Mouse (Mus musculus): ENCODE results near the gene Vamp8. TPM values are rescaled to one million over a fixed set of nuclear protein-coding genes. Genes with fewer than 3 reads are reported as not detected.
A peak's percentile ranks its signal among the peaks of the same experiment; 100 is the strongest.

Gene Vamp8
- total and polyA plus RNA-seq, 3 experiments: 69.3 to 85.6 (median 78.8) TPM

GRCm38 (mm10) chr6:72410518-72410917 is 20.0 kb upstream of the Vamp8 start:
- Histone ChIP-seq H3K4me1 (ENCODE audit: control insufficient read depth, insufficient read depth, low read length) (peaks cover 3% of the 10 kb centered on the region), H3K79me2 (replicated peaks; ENCODE audit: control insufficient read depth, insufficient read depth, low read length) (no peaks in the 10 kb centered on the region), H3K9ac (ENCODE audit: low read depth, low read length) (no peak overlapping the region), H3K4me3 (no peak overlapping the region), H3K27me3 (ENCODE audit: control insufficient read depth, insufficient read depth, low read length) (no peaks in the 10 kb centered on the region), H3K27ac (no peak overlapping the region), H3K36me3 (ENCODE audit: control insufficient read depth, insufficient read depth, low read length) (no peaks in the 10 kb centered on the region)
- TF ChIP-seq POLR2A (IDR thresholded peaks at IDR 0.05; ENCODE audit: insufficient read depth, low read depth, low read length) (no peak), CTCF (IDR thresholded peaks at IDR 0.05) (no peak), EP300 (IDR thresholded peaks at IDR 0.05; ENCODE audit: insufficient read depth, low read depth, low read length) (no peak)
- WGBS: 63% methylated on average over 7 of the region's 7 CpGs
- intact Hi-C loops (cut with DNase I): no loop called here
- no peak for DNase-seq

- Histone ChIP-seq H3K79me2 (replicated peaks; ENCODE audit: control insufficient read depth, insufficient read depth, low read length) (no peaks in the 10 kb centered on the region), H3K4me1 (ENCODE audit: control insufficient read depth, insufficient read depth, low read length) (peaks cover 2% of the 10 kb centered on the region), H3K27ac (no peak overlapping the region), H3K27me3 (ENCODE audit: control insufficient read depth, insufficient read depth, low read length) (no peaks in the 10 kb centered on the region), H3K9ac (ENCODE audit: low read depth, low read length) (no peak overlapping the region), H3K4me3 (no peak overlapping the region), H3K36me3 (ENCODE audit: control insufficient read depth, insufficient read depth, low read length) (no peaks in the 10 kb centered on the region)
- WGBS: 31% methylated on average over 1 of the region's 1 CpGs
- intact Hi-C loops (cut with DNase I): no loop called here
- no peak for DNase-seq
- TF ChIP-seq POLR2A (IDR thresholded peaks at IDR 0.05; ENCODE audit: insufficient read depth, low read depth, low read length): no peak
- TF ChIP-seq EP300 (IDR thresholded peaks at IDR 0.05; ENCODE audit: insufficient read depth, low read depth, low read length): no peak
- no peak for TF ChIP-seq CTCF (IDR thresholded peaks at IDR 0.05)
Measured at GRCm38 (mm10) chr6:72410003-72410402, 19.5 kb upstream of the Vamp8 start.

GRCm38 (mm10) chr6:72409567-72409966 is 19.1 kb upstream of the Vamp8 start:
- no peaks in the 10 kb centered on the region for H3K79me2 ChIP-seq (replicated peaks; ENCODE audit: control insufficient read depth, insufficient read depth, low read length)
- 17% methylated on average over 3 of the region's 3 CpGs for WGBS
- no peak overlapping the region for H3K27ac ChIP-seq
- no peaks in the 10 kb centered on the region for H3K36me3 ChIP-seq (ENCODE audit: control insufficient read depth, insufficient read depth, low read length)
- H3K27me3 ChIP-seq (ENCODE audit: control insufficient read depth, insufficient read depth, low read length): no peaks in the 10 kb centered on the region
- intact Hi-C loops (cut with DNase I): loop anchor here (5.0 kb wide), 1 partner anchor 127 kb away; no protein-coding TSS in a partner anchor
- TF ChIP-seq EP300 (IDR thresholded peaks at IDR 0.05; ENCODE audit: insufficient read depth, low read depth, low read length) (no peak), POLR2A (IDR thresholded peaks at IDR 0.05; ENCODE audit: insufficient read depth, low read depth, low read length) (no peak), CTCF (IDR thresholded peaks at IDR 0.05) (peak; percentile 76)
- H3K4me1 ChIP-seq (ENCODE audit: control insufficient read depth, insufficient read depth, low read length): no peaks in the 10 kb centered on the region
- H3K9ac ChIP-seq (ENCODE audit: low read depth, low read length): no peak overlapping the region
- H3K4me3 ChIP-seq: no peak overlapping the region
- DNase-seq: no peak

- no peak overlapping the region for H3K9ac ChIP-seq (ENCODE audit: low read depth, low read length)
- H3K4me3 ChIP-seq: no peak overlapping the region
- TF ChIP-seq EP300 (IDR thresholded peaks at IDR 0.05; ENCODE audit: insufficient read depth, low read depth, low read length): peak; percentile 92
- TF ChIP-seq POLR2A (IDR thresholded peaks at IDR 0.05; ENCODE audit: insufficient read depth, low read depth, low read length): no peak
- peak; percentile 87 for TF ChIP-seq CTCF (IDR thresholded peaks at IDR 0.05)
- 2% methylated on average over 5 of the region's 5 CpGs for WGBS
- no peaks in the 10 kb centered on the region for H3K36me3 ChIP-seq (ENCODE audit: control insufficient read depth, insufficient read depth, low read length)
- intact Hi-C loops (cut with DNase I): loop anchor here (5.0 kb wide), 1 partner anchor 125 kb away; no protein-coding TSS in a partner anchor
- no peaks in the 10 kb centered on the region for H3K79me2 ChIP-seq (replicated peaks; ENCODE audit: control insufficient read depth, insufficient read depth, low read length)
- no peak overlapping the region for H3K27ac ChIP-seq
- H3K4me1 ChIP-seq (ENCODE audit: control insufficient read depth, insufficient read depth, low read length): no peaks in the 10 kb centered on the region
- no peaks in the 10 kb centered on the region for H3K27me3 ChIP-seq (ENCODE audit: control insufficient read depth, insufficient read depth, low read length)
- peak; percentile 73 to 87 for DNase-seq
Measured at GRCm38 (mm10) chr6:72407119-72407518, 16.6 kb upstream of the Vamp8 start.

- 82% methylated on average over 7 of the region's 7 CpGs for WGBS
- H3K9ac ChIP-seq (ENCODE audit: low read depth, low read length): no peak overlapping the region
- H3K27me3 ChIP-seq (ENCODE audit: control insufficient read depth, insufficient read depth, low read length): no peaks in the 10 kb centered on the region
- H3K79me2 ChIP-seq (replicated peaks; ENCODE audit: control insufficient read depth, insufficient read depth, low read length): no peaks in the 10 kb centered on the region
- DNase-seq: no peak
- H3K36me3 ChIP-seq (ENCODE audit: control insufficient read depth, insufficient read depth, low read length): no peaks in the 10 kb centered on the region
- no peak overlapping the region for H3K27ac ChIP-seq
- TF ChIP-seq CTCF (IDR thresholded peaks at IDR 0.05) (no peak), POLR2A (IDR thresholded peaks at IDR 0.05; ENCODE audit: insufficient read depth, low read depth, low read length) (no peak), EP300 (IDR thresholded peaks at IDR 0.05; ENCODE audit: insufficient read depth, low read depth, low read length) (no peak)
- intact Hi-C loops (cut with DNase I): loop anchor here (5.0 kb wide), 1 partner anchor 123 kb away; no protein-coding TSS in a partner anchor
- H3K4me1 ChIP-seq (ENCODE audit: control insufficient read depth, insufficient read depth, low read length): no peaks in the 10 kb centered on the region; the same call in 1 of the 2 replicates
- no peak overlapping the region for H3K4me3 ChIP-seq
Measured at GRCm38 (mm10) chr6:72405356-72405755, 14.9 kb upstream of the Vamp8 start.

- Histone ChIP-seq H3K4me1 (ENCODE audit: control insufficient read depth, insufficient read depth, low read length) (no peaks in the 10 kb centered on the region; the same call in 1 of the 2 replicates), H3K9ac (ENCODE audit: low read depth, low read length) (no peak overlapping the region), H3K36me3 (ENCODE audit: control insufficient read depth, insufficient read depth, low read length) (no peaks in the 10 kb centered on the region), H3K79me2 (replicated peaks; ENCODE audit: control insufficient read depth, insufficient read depth, low read length) (no peaks in the 10 kb centered on the region), H3K27ac (no peak overlapping the region), H3K27me3 (ENCODE audit: control insufficient read depth, insufficient read depth, low read length) (no peaks in the 10 kb centered on the region), H3K4me3 (no peak overlapping the region)
- 22% methylated on average over 7 of the region's 7 CpGs for WGBS
- DNase-seq: peak; percentile 72 to 85
- intact Hi-C loops (cut with DNase I): loop anchor here (2.0 kb wide), 1 partner anchor 37 kb away; no protein-coding TSS in a partner anchor
- TF ChIP-seq EP300 (IDR thresholded peaks at IDR 0.05; ENCODE audit: insufficient read depth, low read depth, low read length) (0 out of 2 replicates have a peak, but pooled peaks have one; percentile 46), CTCF (IDR thresholded peaks at IDR 0.05) (peak; percentile 95), POLR2A (IDR thresholded peaks at IDR 0.05; ENCODE audit: insufficient read depth, low read depth, low read length) (no peak)
Measured at GRCm38 (mm10) chr6:72401875-72402274, 11.4 kb upstream of the Vamp8 start.
